Mouse (Mus musculus) lung, postnatal 0 days (tissue): ENCODE results near the gene Sobp.

Experiments used
- CTCF ChIP-seq: IDR thresholded peaks from 2 replicates; pipeline ENCODE4 v1.5.1; 2016; ENCODE audit warnings: antibody characterized with exemption, mild to moderate bottlenecking
- EP300 ChIP-seq: IDR thresholded peaks from 2 replicates; pipeline ENCODE4 v1.6.1; 2016; ENCODE audit warnings: antibody characterized with exemption, mild to moderate bottlenecking, control low read depth

DNA sequence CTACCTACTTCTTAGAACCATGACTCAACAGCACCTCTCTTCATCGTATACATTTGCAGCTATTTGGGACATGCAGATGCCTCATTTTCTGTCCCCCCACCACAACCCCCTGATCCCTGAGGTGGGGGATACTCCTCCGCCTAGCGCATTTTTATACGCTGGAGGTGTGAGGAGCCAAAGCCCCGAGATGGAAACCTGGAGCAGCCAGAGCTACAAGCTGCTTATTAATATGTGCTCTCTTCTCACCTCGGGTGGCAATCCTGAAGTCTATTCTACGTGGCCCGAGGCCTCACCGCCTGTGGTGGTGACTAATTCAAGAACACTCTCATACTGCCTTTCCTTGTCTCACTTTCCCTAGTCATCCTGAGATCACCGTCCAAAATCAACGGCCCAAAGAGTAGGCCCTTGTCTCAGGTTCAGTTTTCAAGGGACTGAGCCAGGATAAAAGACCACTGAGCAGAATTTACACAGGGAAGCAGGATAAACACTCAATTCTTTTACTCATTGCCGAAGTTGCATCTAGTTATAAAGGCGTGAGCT is 43.1 kb upstream of the Sobp start:
- no peak for TF ChIP-seq CTCF
- no peak for TF ChIP-seq EP300
